Mouse (Mus musculus) lung, postnatal 0 days (tissue): ENCODE results near the gene Socs2. TPM values are rescaled to one million over a fixed set of nuclear protein-coding genes. Genes with fewer than 3 reads are reported as not detected.

Experiments
- ATAC-seq: fragments of 200-750 bp; cut with Nextera tagmentation; 2 replicates; pipeline ENCODE4 v1.8.0; 2017; ENCODE audit warnings: moderate library complexity
- DNase-seq: peaks from one replicate; pipeline ENCODE4 v3.0.0-alpha.2; 2016; ENCODE audit warnings: low spot score
- H3K27ac ChIP-seq: fragments of 300-500 bp; sonication (generic); 2 replicates; pipeline ENCODE4 v1.5.1; 2014; ENCODE audit warnings: antibody characterized with exemption, mild to moderate bottlenecking, low read length, mixed read lengths
- H3K27me3 ChIP-seq: fragments of 300-500 bp; sonication (generic); replicated peaks from 2 replicates; pipeline ENCODE4 v1.6.1; 2014; ENCODE audit warnings: low read length, mixed read lengths; ENCODE audit not compliant: insufficient read depth
- H3K36me3 ChIP-seq: fragments of 300-500 bp; sonication (generic); 2 replicates; pipeline ENCODE4 v1.6.1; 2014; ENCODE audit warnings: low read length, mixed read lengths; ENCODE audit not compliant: insufficient read depth
- H3K4me1 ChIP-seq: fragments of 300-500 bp; sonication (generic); 2 replicates; pipeline ENCODE4 v1.6.1; 2014; ENCODE audit warnings: antibody characterized with exemption, low read depth, low read length, mixed read lengths; ENCODE audit not compliant: insufficient read depth
- H3K4me2 ChIP-seq: fragments of 300-500 bp; sonication (generic); replicated peaks from 2 replicates; pipeline ENCODE4 v1.6.1; 2014; ENCODE audit warnings: low read depth, mild to moderate bottlenecking, low read length, moderate library complexity, mixed read lengths
- H3K4me3 ChIP-seq: fragments of 300-500 bp; sonication (generic); 2 replicates; pipeline ENCODE4 v1.5.1; 2014; ENCODE audit warnings: low read depth, low read length
- H3K9ac ChIP-seq: fragments of 300-500 bp; sonication (generic); replicated peaks from 2 replicates; pipeline ENCODE4 v1.6.1; 2014; ENCODE audit warnings: low read depth, mild to moderate bottlenecking
- H3K9me3 ChIP-seq: fragments of 300-500 bp; sonication (generic); 2 replicates; pipeline ENCODE4 v1.6.1; 2016; ENCODE audit warnings: low read length, mixed read lengths
- CTCF ChIP-seq: IDR thresholded peaks from 2 replicates; pipeline ENCODE4 v1.5.1; 2016; ENCODE audit warnings: antibody characterized with exemption, mild to moderate bottlenecking
- EP300 ChIP-seq: IDR thresholded peaks from 2 replicates; pipeline ENCODE4 v1.6.1; 2016; ENCODE audit warnings: antibody characterized with exemption, mild to moderate bottlenecking, control low read depth
- whole genome bisulfite sequencing: fragments of 180-500 bp; shearing (Covaris S2); extraction: QIAGEN DNeasy Blood & Tissue Kit; methylation state at CpG from one replicate; pipeline ENCODE4 v1.1.7; 2014; 5-methylcytosine and 5-hydroxymethylcytosine counted together
- polyA plus RNA-seq: library from polyadenylated mRNA; unstranded; fragments of >200 nt; fragmentation: Nextera tagmentation; extraction: Ambion mirVana; gene quantifications from 2 replicates; pipeline ENCODE4 v1.2.1, GENCODE M21; 2015

The Socs2 gene
- polyA plus RNA-seq, 1 experiment from 2014 or later, result 396 TPM

GRCm38 (mm10) chr10:95442334-95442733 lies 25.4 kb upstream of the Socs2 start:
- Histone ChIP-seq H3K4me3 (no peak overlapping the region), H3K36me3 (no peaks in the 10 kb centered on the region), H3K27ac (no peak overlapping the region), H3K9me3 (no peaks in the 10 kb centered on the region), H3K4me1 (peaks cover 3% of the 10 kb centered on the region; the same call in 1 of the 2 replicates), H3K4me2 (no peak overlapping the region), H3K9ac (no peak overlapping the region), H3K27me3 (no peaks in the 10 kb centered on the region)
- ATAC-seq (no peak), DNase-seq (peak; percentile 24)
- TF ChIP-seq EP300 (no peak), CTCF (no peak)
- 60% methylated on average over 4 of the region's 4 CpGs for WGBS

- H3K4me2 ChIP-seq, result no peak overlapping the region
- H3K4me1 ChIP-seq, result peaks cover 3% of the 10 kb centered on the region; the same call in 1 of the 2 replicates
- H3K36me3 ChIP-seq, result no peaks in the 10 kb centered on the region
- no peaks in the 10 kb centered on the region for H3K27me3 ChIP-seq
- H3K9ac ChIP-seq, result no peak overlapping the region
- ATAC-seq (no peak), DNase-seq (no peak)
- WGBS, result 61% methylated on average over 2 of the region's 2 CpGs
- no peak overlapping the region for H3K4me3 ChIP-seq
- TF ChIP-seq CTCF (peak; percentile 35), EP300 (no peak)
- no peaks in the 10 kb centered on the region for H3K9me3 ChIP-seq
- H3K27ac ChIP-seq, result no peak overlapping the region
These were observed 23.6 kb upstream of the Socs2 start for GRCm38 (mm10) chr10:95440566-95440965.

GRCm38 (mm10) chr10:95439718-95440339 lies 22.8 kb upstream of the Socs2 start:
- no peak overlapping the region for H3K27ac ChIP-seq
- ATAC-seq (peak; percentile 73), DNase-seq (peak; percentile 69)
- no peak overlapping the region for H3K4me3 ChIP-seq
- H3K9me3 ChIP-seq, result no peaks in the 10 kb centered on the region
- TF ChIP-seq CTCF, result no peak
- peak; percentile 32; the same call in 1 of the 2 replicates for TF ChIP-seq EP300
- H3K4me1 ChIP-seq, result peaks cover 3% of the 10 kb centered on the region; the same call in 1 of the 2 replicates
- WGBS, result 55% methylated on average over 10 of the region's 10 CpGs
- H3K36me3 ChIP-seq, result no peaks in the 10 kb centered on the region
- no peak overlapping the region for H3K4me2 ChIP-seq
- no peak overlapping the region for H3K9ac ChIP-seq
- no peaks in the 10 kb centered on the region for H3K27me3 ChIP-seq

- no peaks in the 10 kb centered on the region for H3K27me3 ChIP-seq
- H3K9ac ChIP-seq, result no peak overlapping the region
- no peaks in the 10 kb centered on the region for H3K9me3 ChIP-seq
- 16% methylated on average over 11 of the region's 11 CpGs for WGBS
- no peak overlapping the region for H3K4me3 ChIP-seq
- no peaks in the 10 kb centered on the region for H3K36me3 ChIP-seq
- peak; percentile 16 for ATAC-seq
- peaks cover 3% of the 10 kb centered on the region; the same call in 1 of the 2 replicates for H3K4me1 ChIP-seq
- no peak for TF ChIP-seq EP300
- no peak for TF ChIP-seq CTCF
- H3K27ac ChIP-seq, result 0 out of 2 replicates have a peak overlapping the region, but pooled peaks have one; percentile 4
- peak; percentile 30 for DNase-seq
- H3K4me2 ChIP-seq, result 0 out of 2 replicates have a peak overlapping the region, but pooled peaks have one; percentile 2
These were observed 22.0 kb upstream of the Socs2 start for GRCm38 (mm10) chr10:95438941-95439340.

- no peak for ATAC-seq
- TF ChIP-seq EP300 (no peak), CTCF (no peak)
These were observed 13.3 kb upstream of the Socs2 start for GRCm38 (mm10) chr10:95430271-95430670.

GRCm38 (mm10) chr10:95429111-95429510 lies 12.1 kb upstream of the Socs2 start:
- Histone ChIP-seq H3K36me3 (no peaks in the 10 kb centered on the region), H3K4me2 (no peak overlapping the region), H3K27ac (no peak overlapping the region), H3K9ac (no peak overlapping the region), H3K4me1 (no peaks in the 10 kb centered on the region), H3K9me3 (no peaks in the 10 kb centered on the region), H3K27me3 (no peaks in the 10 kb centered on the region), H3K4me3 (no peak overlapping the region)
- no peak for TF ChIP-seq EP300
- no peak for TF ChIP-seq CTCF
- no peak for ATAC-seq
- DNase-seq, result no peak
- 95% methylated on average over 1 of the region's 1 CpGs for WGBS

More at GRCm38 (mm10) chr10:95430271-95430670, 13.3 kb upstream of the Socs2 start:
- H3K27ac ChIP-seq, result no peak overlapping the region
- H3K4me1 ChIP-seq, result no peaks in the 10 kb centered on the region
- H3K36me3 ChIP-seq, result no peaks in the 10 kb centered on the region
- no peak overlapping the region for H3K4me2 ChIP-seq
- H3K4me3 ChIP-seq, result no peak overlapping the region
- DNase-seq, result no peak
- 86% methylated on average over 10 of the region's 10 CpGs for WGBS
- no peak overlapping the region for H3K9ac ChIP-seq
- no peaks in the 10 kb centered on the region for H3K27me3 ChIP-seq
- no peaks in the 10 kb centered on the region for H3K9me3 ChIP-seq
